Mouse (Mus musculus): Measurements from ENCODE around the gene Lrrc15.

The Lrrc15 gene

DNA sequence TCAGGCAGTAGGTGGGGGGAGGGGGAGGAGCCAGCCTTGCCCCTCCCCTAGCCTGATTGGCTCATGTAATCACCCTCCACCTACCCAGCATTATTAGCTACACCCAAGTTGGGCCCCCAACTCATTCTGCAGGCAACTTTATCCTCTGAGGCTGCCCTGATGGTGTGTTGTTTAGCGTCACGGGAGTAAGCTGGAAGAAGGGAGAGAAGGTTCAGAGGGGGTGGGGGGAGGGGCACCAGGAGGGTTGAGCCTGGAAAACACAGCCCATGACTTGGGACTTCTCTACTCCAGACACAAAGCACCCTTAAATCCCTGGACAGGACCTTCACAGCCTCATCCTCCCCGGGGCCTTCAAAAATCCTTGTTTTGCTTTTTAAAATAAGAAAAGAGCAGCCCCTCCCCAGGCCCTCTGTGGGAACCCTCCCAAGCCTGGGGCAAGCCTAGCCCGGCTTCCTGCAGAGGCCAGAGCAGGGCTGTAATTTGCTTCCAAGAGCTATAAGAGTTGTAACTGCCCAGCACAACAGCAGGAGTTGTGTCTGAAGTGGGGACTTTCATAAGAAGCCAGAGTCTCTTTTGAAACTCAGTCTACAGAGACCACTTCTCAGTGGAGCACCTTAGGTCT lies 2.3 kb downstream of the Lrrc15 start:
- in situ Hi-C loops (cut with MseI, MboI), result no loop called here

DNA sequence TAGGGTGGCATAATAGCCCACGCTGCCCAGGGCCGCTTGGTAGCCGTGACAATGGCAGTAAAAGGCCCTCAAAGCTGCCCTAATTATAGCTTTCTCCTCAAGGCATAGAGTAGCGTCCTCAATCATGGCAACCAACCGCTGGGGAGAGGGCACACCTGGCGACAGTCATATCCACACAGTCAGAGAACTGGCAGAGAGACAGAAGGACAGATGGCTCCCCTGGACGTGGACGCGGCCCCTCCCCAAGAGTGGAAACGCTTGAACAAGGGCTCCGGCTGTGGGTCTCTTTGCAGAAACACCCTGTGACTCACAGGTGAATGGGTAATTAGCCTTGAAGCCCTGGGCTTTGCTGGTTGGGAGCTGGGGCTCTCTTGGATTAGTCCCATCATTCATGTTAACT lies 4.7 kb downstream of the Lrrc15 start:
- in situ Hi-C loops (cut with MseI, MboI), result no loop called here

- in situ Hi-C loops (cut with MseI, MboI), result no loop called here
Observed at GRCm38 (mm10) chr16:30275558-30276340, 7.3 kb downstream of the Lrrc15 start.

- in situ Hi-C loops (cut with MseI, MboI), result no loop called here
Observed at GRCm38 (mm10) chr16:30273065-30273464, 10.0 kb downstream of the Lrrc15 start.

GRCm38 (mm10) chr16:30271941-30272595 lies 11.0 kb downstream of the Lrrc15 start:
- in situ Hi-C loops (cut with MseI, MboI), result no loop called here

GRCm38 (mm10) chr16:30271223-30271761 lies 11.8 kb downstream of the Lrrc15 start:
- in situ Hi-C loops (cut with MseI, MboI), result no loop called here

DNA sequence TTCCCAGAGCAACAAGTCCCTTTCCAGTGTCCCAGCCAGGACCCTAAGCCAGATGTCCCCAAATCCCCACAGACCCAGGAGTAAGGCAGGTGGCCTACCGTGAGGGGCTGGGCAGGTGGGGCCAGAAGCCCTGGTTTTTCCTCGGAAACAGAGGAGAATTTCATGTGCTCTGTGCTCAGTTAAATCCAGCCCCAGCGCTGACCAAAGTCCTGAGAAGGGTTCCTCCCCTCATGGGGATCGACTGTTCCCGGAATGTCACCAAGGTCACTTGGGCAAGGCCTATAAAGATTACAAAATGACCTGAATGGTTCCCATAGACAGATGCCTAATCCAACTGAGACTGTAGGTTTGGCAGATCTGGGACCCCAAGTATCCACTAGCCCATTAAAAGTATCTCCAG lies 15.7 kb downstream of the Lrrc15 start, which contains the start of gene Cpn2:
Gene Cpn2, minus strand, starts transcription at position 141 of the 400 bp plus-strand sequence.
- in situ Hi-C loops (cut with MseI, MboI), result loop anchor here in 1 of 2 experiments (5.0 to 10.0 kb wide), 2 partner anchors 35 to 257 kb away; no protein-coding TSS in a partner anchor

DNA sequence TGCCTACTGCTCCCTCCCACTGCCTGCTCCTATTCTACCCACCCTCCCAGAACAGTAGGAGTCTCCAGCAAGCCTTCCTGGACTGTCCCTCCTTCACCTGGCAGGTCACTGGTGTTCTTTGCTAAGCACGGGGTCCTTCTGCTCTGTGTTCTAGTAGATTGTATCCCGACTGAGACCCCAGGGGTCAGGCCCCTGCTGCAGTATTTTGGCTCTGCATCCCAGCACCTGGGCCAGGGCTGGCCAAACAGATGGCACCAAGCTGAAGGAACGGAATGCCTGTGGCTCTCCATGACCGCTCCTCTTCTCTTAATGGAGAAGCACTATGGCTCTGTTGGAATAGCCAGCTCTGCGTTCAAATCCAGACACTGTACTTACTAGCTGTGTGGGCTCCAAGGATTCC lies 16.5 kb downstream of the Lrrc15 start:
- in situ Hi-C loops (cut with MseI, MboI), result loop anchor here in 1 of 2 experiments (5.0 to 10.0 kb wide), 2 partner anchors 36 to 258 kb away; no protein-coding TSS in a partner anchor

- in situ Hi-C loops (cut with MseI, MboI), result loop anchor here in 1 of 2 experiments (5.0 to 10.0 kb wide), 2 partner anchors 37 to 259 kb away; no protein-coding TSS in a partner anchor
Observed at GRCm38 (mm10) chr16:30265611-30266010, 17.4 kb downstream of the Lrrc15 start.

DNA sequence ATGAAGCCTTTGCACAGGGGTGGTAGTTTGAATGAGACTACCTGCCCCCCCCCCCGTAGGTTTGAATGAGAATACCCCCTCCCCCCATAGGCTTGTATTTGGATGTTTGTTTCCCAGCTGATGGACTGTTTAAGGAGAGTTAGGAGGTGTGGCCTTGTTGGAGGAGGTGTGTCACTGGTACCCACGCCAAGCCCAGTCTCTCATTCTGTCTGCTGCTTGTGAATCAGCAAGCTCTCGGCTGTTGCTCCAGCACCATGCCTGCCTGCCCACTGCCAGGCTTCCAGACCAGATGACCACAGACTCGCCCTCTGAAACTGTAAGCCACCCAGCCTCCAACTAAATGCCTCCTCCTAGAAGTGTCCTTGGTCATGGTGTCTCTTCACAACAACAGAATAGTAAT lies 19.9 kb downstream of the Lrrc15 start:
- in situ Hi-C loops (cut with MseI, MboI), result loop anchor here in 1 of 2 experiments (10.0 kb wide), 1 partner anchor 262 kb away; no protein-coding TSS in a partner anchor

- in situ Hi-C loops (cut with MseI, MboI), result loop anchor here in 1 of 2 experiments (10.0 kb wide), 1 partner anchor 262 kb away; no protein-coding TSS in a partner anchor
Observed at GRCm38 (mm10) chr16:30262664-30263063, 20.4 kb downstream of the Lrrc15 start.

DNA sequence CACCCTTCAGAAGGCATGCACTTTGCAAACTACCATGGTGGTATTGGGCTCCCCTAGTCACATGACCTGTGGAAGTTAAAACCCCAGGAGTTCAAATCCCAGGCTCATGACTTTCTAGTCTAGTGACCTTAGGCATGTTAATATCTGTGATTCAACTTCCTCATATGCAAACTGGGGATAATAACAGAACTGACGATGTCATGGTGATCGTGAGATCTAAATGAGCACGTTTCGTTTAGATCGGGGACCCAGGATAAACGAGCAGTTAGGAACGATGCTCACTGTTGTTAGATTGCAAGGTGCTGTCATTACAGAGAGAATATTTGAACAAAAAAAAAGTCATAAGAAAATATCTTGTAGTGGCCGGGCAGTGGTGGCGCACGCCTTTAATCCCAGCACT lies 20.9 kb downstream of the Lrrc15 start:
- in situ Hi-C loops (cut with MseI, MboI), result loop anchor here in 1 of 2 experiments (10.0 kb wide), 1 partner anchor 263 kb away; no protein-coding TSS in a partner anchor

DNA sequence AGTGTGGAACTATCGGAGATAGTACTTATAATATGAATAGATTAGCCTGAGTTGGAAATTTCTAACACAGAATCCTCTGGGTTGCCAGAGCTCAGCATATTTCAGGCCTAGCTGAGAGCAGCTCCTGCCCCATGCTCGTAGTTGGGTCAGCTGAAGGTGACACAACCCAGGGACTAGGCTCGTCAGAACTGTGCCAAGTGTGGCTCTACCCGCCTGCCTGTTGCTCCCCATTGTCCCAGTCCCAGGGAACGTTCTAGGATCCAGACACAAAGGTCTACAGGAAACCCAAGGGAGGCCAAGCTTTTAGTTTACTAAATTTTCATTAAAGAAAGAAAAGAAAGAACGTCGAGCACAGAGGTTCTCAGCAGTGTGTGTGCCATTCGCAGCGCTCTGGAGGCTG lies 21.7 kb downstream of the Lrrc15 start:
- in situ Hi-C loops (cut with MseI, MboI), result loop anchor here in 1 of 2 experiments (10.0 kb wide), 1 partner anchor 263 kb away; no protein-coding TSS in a partner anchor

DNA sequence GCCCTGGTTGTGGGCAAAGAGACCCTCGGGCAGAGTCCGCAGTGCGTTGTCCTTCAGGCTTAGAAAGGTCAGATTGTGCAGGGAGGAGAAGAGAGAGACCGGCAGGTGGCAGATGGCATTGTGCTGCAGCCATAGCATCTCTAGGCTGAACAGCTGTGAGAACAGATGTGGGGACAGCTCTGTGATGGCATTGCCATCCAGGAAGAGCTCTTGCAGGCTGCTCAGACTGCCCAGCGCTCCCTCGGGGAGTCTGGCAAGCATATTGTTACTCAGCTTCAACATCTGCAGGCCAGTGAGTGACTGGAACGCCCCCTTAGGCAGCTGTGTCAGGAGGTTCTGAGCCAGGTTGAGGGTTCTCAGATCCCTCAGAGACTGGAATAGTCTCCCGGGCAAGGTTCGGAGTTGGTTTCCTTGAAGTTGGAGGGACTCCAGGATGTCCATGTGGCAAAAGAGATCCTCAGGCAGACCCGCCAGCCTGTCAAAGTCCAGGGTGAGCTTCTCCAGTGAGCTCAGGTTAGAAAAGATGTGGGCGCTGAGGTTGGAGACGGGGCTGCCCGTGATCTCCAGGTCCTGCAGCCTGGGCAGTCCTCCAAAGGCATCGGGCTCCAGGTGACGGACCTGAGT lies 22.9 kb downstream of the Lrrc15 start:
- in situ Hi-C loops (cut with MseI, MboI), result loop anchor here in 1 of 2 experiments (10.0 kb wide), 1 partner anchor 265 kb away; no protein-coding TSS in a partner anchor

GRCm38 (mm10) chr16:30259444-30259843 lies 23.6 kb downstream of the Lrrc15 start:
- in situ Hi-C loops (cut with MseI, MboI), result no loop called here

DNA sequence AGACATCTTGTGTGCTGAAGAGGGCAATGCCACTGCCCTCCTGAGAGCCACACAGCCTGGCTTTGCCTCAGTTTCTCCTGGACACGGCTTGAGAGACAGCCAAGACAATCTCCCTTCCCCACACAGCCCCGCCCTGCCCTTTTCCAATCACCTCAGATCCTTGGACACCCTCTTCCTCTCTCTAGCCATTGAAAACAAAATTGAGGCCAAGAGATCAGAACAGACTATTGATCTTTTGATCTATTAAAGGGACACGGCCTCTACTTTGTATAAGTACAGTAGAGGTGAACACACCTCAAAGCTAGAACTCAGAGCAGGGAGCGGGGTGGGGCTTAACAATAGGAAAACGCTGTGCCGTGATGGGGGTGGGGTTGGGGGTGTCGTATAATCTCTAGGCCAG lies 24.6 kb downstream of the Lrrc15 start:
- in situ Hi-C loops (cut with MseI, MboI), result no loop called here

GRCm38 (mm10) chr16:30257718-30258117 lies 25.3 kb downstream of the Lrrc15 start:
- in situ Hi-C loops (cut with MseI, MboI), result no loop called here

DNA sequence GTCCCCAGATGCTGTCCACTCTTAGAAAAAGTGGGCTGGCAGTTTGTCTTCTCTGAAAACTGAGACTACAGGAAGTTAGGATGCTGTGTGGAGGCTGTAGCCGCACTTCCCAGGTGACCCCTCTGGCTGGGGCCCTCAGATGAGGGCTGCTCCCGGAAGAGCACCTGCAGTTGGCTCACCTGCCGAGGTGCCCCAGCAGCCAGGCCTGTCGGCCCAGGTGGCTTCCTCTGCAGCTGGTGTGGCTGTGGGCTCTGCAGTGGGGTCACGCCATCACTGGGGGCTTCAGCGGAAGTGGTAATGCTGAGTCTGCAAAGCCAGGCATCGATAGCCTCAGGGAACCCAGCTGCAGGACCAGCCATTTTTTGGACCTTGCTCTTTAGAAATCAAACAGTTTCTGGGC lies 28.0 kb downstream of the Lrrc15 start:
- in situ Hi-C loops (cut with MseI, MboI), result no loop called here

- in situ Hi-C loops (cut with MseI, MboI), result loop anchor here (5.0 kb wide), 3 partner anchors 58 to 258 kb away; partner anchors contain the start of gene Gp5 (in 1 of the 2)
Observed at GRCm38 (mm10) chr16:30253900-30254299, 29.2 kb downstream of the Lrrc15 start.

- in situ Hi-C loops (cut with MseI, MboI), result loop anchor here (5.0 kb wide), 3 partner anchors 59 to 259 kb away; partner anchors contain the start of gene Gp5 (in 1 of the 2)
Observed at GRCm38 (mm10) chr16:30253374-30253773, 29.7 kb downstream of the Lrrc15 start.

DNA sequence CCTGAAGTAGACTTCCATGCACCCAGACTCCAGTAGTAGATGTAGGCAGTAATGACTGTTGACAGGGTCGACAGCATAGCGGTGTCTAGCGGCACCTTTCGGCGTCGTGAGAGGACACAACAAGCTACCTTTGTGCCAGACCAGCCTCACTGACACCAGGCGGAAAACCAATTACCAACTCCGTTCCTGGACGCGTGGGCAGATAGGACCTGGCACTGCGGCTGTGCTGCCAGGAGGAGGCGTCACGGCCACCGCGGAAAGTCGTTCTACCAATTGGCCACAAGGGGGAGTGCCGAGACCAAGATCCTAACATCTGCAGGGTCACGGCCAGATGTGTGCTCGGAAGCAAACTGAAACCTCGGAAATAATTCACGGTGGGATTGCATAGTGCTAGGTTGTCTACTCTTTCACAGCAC lies 31.0 kb downstream of the Lrrc15 start:
- in situ Hi-C loops (cut with MseI, MboI), result loop anchor here (5.0 kb wide), 3 partner anchors 60 to 260 kb away; partner anchors contain the start of gene Gp5 (in 1 of the 2)
